Mouse (Mus musculus): ENCODE data around the gene Naxd. TPM values are rescaled to one million over a fixed set of nuclear protein-coding genes. Genes with fewer than 3 reads are reported as not detected.
A peak's percentile ranks its signal among the peaks of the same experiment; 100 is the strongest.
"Not testable (repeated sequence)": the region's sequence is repeated elsewhere in the genome, so short reads cannot be mapped to it uniquely, and the experiment has no call there.

Naxd gene
- total and polyA plus RNA-seq, 2 experiments from 2014 or later: 66.3 to 71.6 TPM

DNA sequence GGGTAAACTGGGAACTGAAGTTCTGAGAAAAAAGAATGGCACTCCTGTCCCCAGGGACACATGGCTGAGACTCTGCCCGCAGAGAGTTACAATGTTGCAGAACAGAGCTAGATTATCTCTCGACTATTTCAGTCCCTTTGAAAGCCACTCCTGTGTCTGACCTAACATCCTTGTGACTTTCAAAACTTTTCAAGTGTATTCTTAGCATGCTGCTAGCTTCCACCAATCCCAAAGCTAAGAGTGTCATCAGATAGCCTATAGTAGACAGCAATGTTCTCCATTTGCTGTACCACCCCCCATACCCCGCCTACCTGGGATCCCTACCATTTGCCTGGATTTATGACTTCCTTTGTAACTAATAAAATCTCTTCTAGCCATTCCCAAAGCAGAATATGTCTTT is 14.8 kb upstream of the Naxd start:
- Histone ChIP-seq H3K36me3 (replicated peaks; ENCODE audit: control insufficient read depth, insufficient read depth, low read length) (no peaks in the 10 kb centered on the region), H3K9ac (replicated peaks; ENCODE audit: low read depth, low read length) (no peak overlapping the region), H3K27ac (ENCODE audit: low read depth) (peak overlapping the region; percentile 87), H3K4me2 (ENCODE audit: low read depth, low read length) (no peak overlapping the region), H3K4me3 (ENCODE audit: low read depth, low read length) (no peak overlapping the region), H3K9me3 (replicated peaks; ENCODE audit: control insufficient read depth, low read length) (no peaks in the 10 kb centered on the region), H3K4me1 (ENCODE audit: control insufficient read depth, insufficient read depth) (peaks cover 8% of the 10 kb centered on the region; the same call in 1 of the 2 replicates), H3K27me3 (ENCODE audit: control insufficient read depth, insufficient read depth, low read length) (no peaks in the 10 kb centered on the region)
- 26% methylated on average over 3 of the region's 3 CpGs for WGBS
- DNase-seq (ENCODE audit: low spot score) (peak; percentile 85), ATAC-seq (ENCODE audit: insufficient read depth, low read depth) (peak; percentile 69)
- TF ChIP-seq EP300 (IDR thresholded peaks at IDR 0.05; ENCODE audit: low read depth) (peak; percentile 53; the same call in 1 of the 2 replicates), CTCF (IDR thresholded peaks at IDR 0.05; ENCODE audit: low read depth) (no peak)

DNA sequence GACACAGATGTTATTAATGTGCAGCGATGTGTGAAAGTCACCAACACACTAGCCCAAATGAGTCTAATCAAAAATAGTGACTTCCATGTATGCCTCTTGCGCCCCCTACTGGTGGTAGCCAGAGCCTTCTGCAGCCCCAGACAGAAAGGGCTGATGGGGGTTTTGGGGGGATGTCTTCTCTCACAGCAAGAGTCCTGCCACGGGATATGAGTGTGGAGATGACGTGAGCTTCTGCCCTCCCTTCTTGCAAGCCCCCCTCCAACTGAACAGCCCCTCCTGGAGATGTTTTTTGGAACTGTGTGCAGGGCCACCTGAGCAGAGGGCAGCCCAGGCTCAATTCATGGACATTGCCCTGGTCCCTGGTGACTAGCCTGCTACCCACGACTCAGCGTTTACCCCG is 11.2 kb upstream of the Naxd start:
- Histone ChIP-seq H3K27me3 (ENCODE audit: control insufficient read depth, insufficient read depth, low read length) (no peaks in the 10 kb centered on the region), H3K27ac (ENCODE audit: low read depth) (no peak overlapping the region), H3K4me3 (ENCODE audit: low read depth, low read length) (no peak overlapping the region), H3K9me3 (replicated peaks; ENCODE audit: control insufficient read depth, low read length) (no peaks in the 10 kb centered on the region), H3K36me3 (replicated peaks; ENCODE audit: control insufficient read depth, insufficient read depth, low read length) (no peaks in the 10 kb centered on the region), H3K9ac (replicated peaks; ENCODE audit: low read depth, low read length) (no peak overlapping the region), H3K4me2 (ENCODE audit: low read depth, low read length) (no peak overlapping the region), H3K4me1 (ENCODE audit: control insufficient read depth, insufficient read depth) (peaks cover 8% of the 10 kb centered on the region; the same call in 1 of the 2 replicates)
- WGBS: 17% methylated on average over 7 of the region's 7 CpGs
- TF ChIP-seq EP300 (IDR thresholded peaks at IDR 0.05; ENCODE audit: low read depth) (no peak), CTCF (IDR thresholded peaks at IDR 0.05; ENCODE audit: low read depth) (peak; percentile 98)
- ATAC-seq (ENCODE audit: insufficient read depth, low read depth): peak; percentile 19; the same call in 1 of the 2 replicates
- DNase-seq (ENCODE audit: low spot score): peak; percentile 60

DNA sequence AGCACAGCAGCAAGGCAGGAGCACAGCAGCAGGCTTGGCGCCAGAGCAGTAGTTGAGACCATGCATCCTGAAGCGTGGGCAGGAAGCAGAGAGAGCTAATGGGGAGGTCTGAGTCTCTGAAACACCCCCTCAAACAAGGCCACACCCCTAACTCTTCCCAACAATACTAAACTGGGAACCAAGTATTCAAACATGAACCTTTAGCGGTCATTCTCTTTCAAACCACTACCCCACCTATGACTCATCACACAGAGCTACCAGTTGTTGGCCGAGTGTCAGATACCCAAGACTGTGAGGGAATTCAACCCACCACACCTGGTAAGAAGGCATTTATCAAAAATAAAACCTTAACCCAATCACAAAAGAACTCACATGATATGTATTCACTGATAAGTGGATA is 10.1 kb upstream of the Naxd start:
- DNase-seq (ENCODE audit: low spot score): no peak
- H3K4me3 ChIP-seq (ENCODE audit: low read depth, low read length): no peak overlapping the region
- no peaks in the 10 kb centered on the region for H3K9me3 ChIP-seq (replicated peaks; ENCODE audit: control insufficient read depth, low read length)
- no peak overlapping the region for H3K27ac ChIP-seq (ENCODE audit: low read depth)
- WGBS: 55% methylated on average over 4 of the region's 4 CpGs
- peaks cover 3% of the 10 kb centered on the region; the same call in 1 of the 2 replicates for H3K4me1 ChIP-seq (ENCODE audit: control insufficient read depth, insufficient read depth)
- H3K4me2 ChIP-seq (ENCODE audit: low read depth, low read length): no peak overlapping the region
- no peak overlapping the region for H3K9ac ChIP-seq (replicated peaks; ENCODE audit: low read depth, low read length)
- no peak for TF ChIP-seq CTCF (IDR thresholded peaks at IDR 0.05; ENCODE audit: low read depth)
- TF ChIP-seq EP300 (IDR thresholded peaks at IDR 0.05; ENCODE audit: low read depth): no peak
- no peaks in the 10 kb centered on the region for H3K36me3 ChIP-seq (replicated peaks; ENCODE audit: control insufficient read depth, insufficient read depth, low read length)
- H3K27me3 ChIP-seq (ENCODE audit: control insufficient read depth, insufficient read depth, low read length): no peaks in the 10 kb centered on the region
- no peak for ATAC-seq (ENCODE audit: insufficient read depth, low read depth)

DNA sequence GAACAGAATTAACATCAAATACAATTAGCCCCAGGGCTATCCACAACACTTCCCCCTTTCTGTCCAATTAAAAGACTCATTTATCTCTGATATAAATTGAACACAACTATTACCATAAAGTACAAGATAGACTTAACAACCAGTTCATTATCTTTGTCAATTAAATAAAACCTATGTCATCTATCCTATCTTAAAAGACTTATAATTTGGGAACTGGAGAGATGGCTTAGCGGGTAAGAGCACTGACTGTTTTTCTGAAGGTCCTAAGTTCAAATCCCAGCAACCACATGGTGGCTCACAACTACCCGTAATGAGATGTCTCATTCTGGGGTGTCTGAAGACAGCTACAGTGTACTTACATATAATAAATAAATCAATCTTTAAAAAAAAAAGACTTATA is 5.0 kb upstream of the Naxd start:
- H3K27me3 ChIP-seq (ENCODE audit: control insufficient read depth, insufficient read depth, low read length); H3K4me1 ChIP-seq (ENCODE audit: control insufficient read depth, insufficient read depth); H3K4me3 ChIP-seq (ENCODE audit: low read depth, low read length); H3K9me3 ChIP-seq (replicated peaks; ENCODE audit: control insufficient read depth, low read length); H3K27ac ChIP-seq (ENCODE audit: low read depth); H3K4me2 ChIP-seq (ENCODE audit: low read depth, low read length); DNase-seq (ENCODE audit: low spot score); ATAC-seq (ENCODE audit: insufficient read depth, low read depth); H3K9ac ChIP-seq (replicated peaks; ENCODE audit: low read depth, low read length); H3K36me3 ChIP-seq (replicated peaks; ENCODE audit: control insufficient read depth, insufficient read depth, low read length): not testable (repeated sequence)
- WGBS: 76% methylated on average over 2 of the region's 2 CpGs

DNA sequence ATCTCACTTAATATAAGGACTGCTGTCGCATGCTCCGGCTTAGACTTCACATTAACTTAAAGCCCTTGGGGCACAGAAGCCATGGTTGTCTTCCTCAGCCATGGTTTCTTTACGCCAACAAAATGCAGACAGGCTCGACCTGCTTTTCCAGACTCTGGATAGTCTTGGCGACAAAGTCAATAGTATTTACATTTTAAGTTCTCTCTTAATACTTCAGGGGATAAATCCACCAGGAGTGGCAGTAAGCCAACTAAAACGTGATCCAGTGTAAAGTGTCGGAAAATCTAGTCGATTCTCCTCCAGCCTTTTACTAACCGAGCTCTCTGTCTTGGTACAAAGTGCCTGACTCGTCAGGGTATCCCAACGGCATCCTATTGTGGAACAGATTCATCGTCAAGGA is 975 bp downstream of the Naxd start:
- H3K9me3 ChIP-seq (replicated peaks; ENCODE audit: control insufficient read depth, low read length): no peaks in the 10 kb centered on the region
- 69% methylated on average over 12 of the region's 12 CpGs for WGBS
- ATAC-seq (ENCODE audit: insufficient read depth, low read depth): no peak
- peak overlapping the region; percentile 95 for H3K4me3 ChIP-seq (ENCODE audit: low read depth, low read length)
- H3K27me3 ChIP-seq (ENCODE audit: control insufficient read depth, insufficient read depth, low read length): no peaks in the 10 kb centered on the region
- H3K4me1 ChIP-seq (ENCODE audit: control insufficient read depth, insufficient read depth): peaks cover 16% of the 10 kb centered on the region
- H3K27ac ChIP-seq (ENCODE audit: low read depth): no peak overlapping the region
- peaks cover 8% of the 10 kb centered on the region for H3K36me3 ChIP-seq (replicated peaks; ENCODE audit: control insufficient read depth, insufficient read depth, low read length)
- no peak for DNase-seq (ENCODE audit: low spot score)
- peak overlapping the region; percentile 75 for H3K4me2 ChIP-seq (ENCODE audit: low read depth, low read length)
- TF ChIP-seq EP300 (IDR thresholded peaks at IDR 0.05; ENCODE audit: low read depth) (no peak), CTCF (IDR thresholded peaks at IDR 0.05; ENCODE audit: low read depth) (no peak)
- peak overlapping the region; percentile 89; the same call in 1 of the 2 replicates for H3K9ac ChIP-seq (replicated peaks; ENCODE audit: low read depth, low read length)

DNA sequence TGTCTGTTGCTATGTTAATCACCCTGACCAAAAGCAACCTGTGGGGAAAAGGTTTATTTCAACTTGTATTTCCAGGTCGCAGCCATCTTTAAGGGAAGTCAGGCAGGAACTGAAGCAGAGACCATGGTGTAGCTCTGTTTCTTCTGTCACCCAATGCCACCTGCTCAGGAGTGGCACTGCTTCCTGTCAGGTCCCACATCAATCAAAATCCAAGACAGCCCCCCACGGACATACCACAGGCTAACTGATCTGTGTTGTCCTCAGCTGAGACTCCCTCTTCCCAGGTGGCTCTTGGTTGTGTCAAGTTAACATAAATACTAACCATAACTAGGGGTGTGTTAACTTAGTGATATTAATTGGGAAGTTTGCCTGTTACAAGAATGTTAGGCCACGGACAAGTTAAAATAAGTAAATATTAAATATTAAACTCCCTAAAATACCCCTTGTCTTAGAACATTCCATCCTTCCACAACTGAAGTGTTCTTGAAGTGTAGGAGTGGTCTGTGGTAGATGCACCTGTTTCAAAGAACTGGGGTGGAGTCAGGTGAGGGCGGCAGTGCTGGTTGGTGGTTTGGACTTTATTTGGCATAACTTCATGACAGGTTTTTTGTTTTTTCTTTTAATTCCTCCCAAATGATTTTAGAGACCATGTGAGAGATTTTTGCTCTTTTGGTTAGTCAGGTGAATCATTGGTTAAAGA is 1.6 kb downstream of the Naxd start:
- ATAC-seq (ENCODE audit: insufficient read depth, low read depth): no peak
- H3K4me1 ChIP-seq (ENCODE audit: control insufficient read depth, insufficient read depth): peaks cover 16% of the 10 kb centered on the region
- H3K4me3 ChIP-seq (ENCODE audit: low read depth, low read length): no peak overlapping the region
- H3K36me3 ChIP-seq (replicated peaks; ENCODE audit: control insufficient read depth, insufficient read depth, low read length): peaks cover 14% of the 10 kb centered on the region
- H3K9me3 ChIP-seq (replicated peaks; ENCODE audit: control insufficient read depth, low read length): no peaks in the 10 kb centered on the region
- H3K9ac ChIP-seq (replicated peaks; ENCODE audit: low read depth, low read length): no peak overlapping the region
- H3K27me3 ChIP-seq (ENCODE audit: control insufficient read depth, insufficient read depth, low read length): no peaks in the 10 kb centered on the region
- H3K27ac ChIP-seq (ENCODE audit: low read depth): no peak overlapping the region
- 80% methylated on average over 4 of the region's 4 CpGs for WGBS
- H3K4me2 ChIP-seq (ENCODE audit: low read depth, low read length): peak overlapping the region; percentile 75; the same call in 1 of the 2 replicates
- no peak for DNase-seq (ENCODE audit: low spot score)
- TF ChIP-seq CTCF (IDR thresholded peaks at IDR 0.05; ENCODE audit: low read depth) (no peak), EP300 (IDR thresholded peaks at IDR 0.05; ENCODE audit: low read depth) (no peak)

Data from heart, postnatal 0 days (tissue).